Mouse (Mus musculus) embryonic fibroblast, embryonic 13.5 days (primary cell): Measurements from ENCODE around the gene Gm13057.

Experiments used
- CTCF ChIP-seq: IDR thresholded peaks from 2 replicates; pipeline ENCODE4 v1.5.1; 2011; ENCODE audit warnings: mild to moderate bottlenecking, control low read depth, low read length, moderate library complexity, borderline replicate concordance; ENCODE audit not compliant: insufficient read depth
- POLR2A ChIP-seq: IDR thresholded peaks from 2 replicates; pipeline ENCODE4 v1.6.1; 2011; ENCODE audit warnings: low read depth, mild to moderate bottlenecking, control low read depth, low read length, moderate library complexity

GRCm38 (mm10) chr4:143511043-143511442, 40.5 kb upstream of the Gm13057 start, which contains the start of gene Gm13043:
- TF ChIP-seq POLR2A (no peak), CTCF (no peak)
